Mouse (Mus musculus): ENCODE data around the gene Unc79. TPM values are rescaled to one million over a fixed set of nuclear protein-coding genes. Genes with fewer than 3 reads are reported as not detected.

Gene Unc79
- total RNA-seq (2023): not detected in 4 replicates

DNA sequence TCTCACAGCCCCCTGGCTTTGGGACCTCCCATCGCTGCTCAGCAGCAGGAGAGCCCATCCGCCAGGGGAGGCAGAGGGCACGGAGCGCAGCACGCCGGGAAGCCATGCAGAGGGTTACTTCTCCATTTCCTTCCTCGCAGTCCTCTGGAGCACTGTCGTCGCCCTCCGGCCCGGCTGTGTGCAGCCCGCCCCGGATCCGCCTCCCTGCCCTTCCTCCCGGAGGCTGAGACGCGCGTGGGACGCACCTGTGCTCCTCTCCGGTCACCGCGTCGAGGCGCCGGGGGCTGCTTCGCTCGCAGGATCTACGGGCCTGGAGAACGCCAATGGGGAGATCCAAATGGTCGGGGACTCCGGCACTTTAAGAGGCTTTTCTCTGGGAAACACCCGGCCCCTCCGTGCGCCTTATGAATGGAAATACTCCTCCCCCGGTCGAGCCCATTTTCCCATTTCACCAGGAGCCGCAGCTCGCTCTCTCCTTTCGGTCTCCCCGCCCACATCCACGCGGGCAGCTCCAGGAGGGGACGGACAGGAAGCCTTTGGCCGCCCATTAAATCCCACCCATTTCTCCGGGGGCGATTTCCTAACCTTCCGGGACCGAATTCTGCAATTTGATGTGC, at the start of gene Unc79:
TSS of gene Unc79 (plus strand) at position 82 of the 617 bp plus-strand sequence.

DNA sequence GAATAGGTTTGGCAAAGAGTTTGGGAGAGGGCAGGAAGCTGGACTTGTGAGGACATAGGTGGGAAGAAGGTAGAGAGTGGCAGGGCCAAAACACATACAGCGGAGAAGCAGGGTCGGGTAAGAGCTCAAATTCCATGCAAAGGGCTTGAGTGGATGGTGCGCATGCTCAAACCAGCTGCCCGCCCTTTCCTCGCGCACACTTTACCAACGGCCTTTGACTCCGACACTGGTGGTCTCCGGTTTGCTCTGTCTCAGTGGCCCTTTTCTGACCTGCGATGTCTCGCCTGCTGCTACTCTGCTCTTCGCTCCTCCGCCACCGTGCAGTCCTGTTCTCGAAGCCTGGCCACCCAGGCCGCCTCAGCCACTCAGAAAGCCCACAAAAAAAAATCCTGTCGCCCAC, 49.6 kb upstream of the Unc79 start, which contains the start of gene Cox8c:
TSS of gene Cox8c (plus strand) at position 226 of the 400 bp plus-strand sequence.

Other genes with a start within 250 kb of the Unc79 start
- 21.5 to 42.6 TPM (median 34.5 TPM) in 4 replicates for gene Itpk1, start 243.9 kb upstream of the Unc79 start, total RNA-seq (2023)
- 9.7 to 16.3 TPM (median 12.7 TPM) in 4 replicates for gene Moap1, start 205.2 kb upstream of the Unc79 start, total RNA-seq (2023)
- 37.7 to 38.9 TPM (median 38.4 TPM) in 4 replicates for gene Tmem251, start 205.1 kb upstream of the Unc79 start, total RNA-seq (2023)
- not detected in 4 replicates for gene Gm28051, start 191.1 kb upstream of the Unc79 start, total RNA-seq (2023)
- 29.6 to 33.3 TPM (median 32.1 TPM) in 4 replicates for gene Gon7, start 191.1 kb upstream of the Unc79 start, total RNA-seq (2023)
- 19.3 to 23.8 TPM (median 19.7 TPM) in 4 replicates for gene Ubr7, start 190.9 kb upstream of the Unc79 start, total RNA-seq (2023)
- 8.2 to 9.4 TPM (median 8.8 TPM) in 4 replicates for gene Gm20604, start 190.2 kb upstream of the Unc79 start, total RNA-seq (2023)
- gene Btbd7, start 70.4 kb upstream of the Unc79 start, total RNA-seq (2023): 41.6 to 46.4 TPM (median 44.5 TPM) in 4 replicates
- not detected in 4 replicates for gene Cox8c, start 49.5 kb upstream of the Unc79 start, total RNA-seq (2023)

Data from B cell, adult 62 days (primary cell).